Mouse (Mus musculus): ENCODE data around the gene Cryba1.

GRCm38 (mm10) chr11:77728587-77728986 is 3.5 kb upstream of the Cryba1 start:
- TF ChIP-seq POLR2A (IDR thresholded peaks at IDR 0.05; ENCODE audit: borderline replicate concordance, low read depth, low read length) (no peak), CTCF (IDR thresholded peaks at IDR 0.05; ENCODE audit: low read depth, low read length) (no peak)
